Mouse (Mus musculus): ENCODE data around the gene Cnmd. TPM values are rescaled to one million over a fixed set of nuclear protein-coding genes. Genes with fewer than 3 reads are reported as not detected.

Cnmd gene
- total RNA-seq, 2 experiments from 2014 or later, result 0.73 TPM; not detected in 1

GRCm38 (mm10) chr14:79621143-79621542 lies 40.8 kb downstream of the Cnmd start:
- Histone ChIP-seq H3K4me3 (no peak overlapping the region), H3K27ac (no peak overlapping the region)
- no peak for DNase-seq
- intact Hi-C loops (cut with DNase I), result no loop called here
- no peak for TF ChIP-seq CTCF (IDR thresholded peaks at IDR 0.05)

GRCm38 (mm10) chr14:79619802-79620201 lies 42.2 kb downstream of the Cnmd start:
- no peak for DNase-seq
- Histone ChIP-seq H3K27ac (no peak overlapping the region), H3K4me3 (no peak overlapping the region)
- intact Hi-C loops (cut with DNase I), result no loop called here
- TF ChIP-seq CTCF (IDR thresholded peaks at IDR 0.05), result no peak

GRCm38 (mm10) chr14:79617121-79617828 lies 44.7 kb downstream of the Cnmd start:
- Histone ChIP-seq H3K27ac (no peak overlapping the region), H3K4me3 (no peak overlapping the region)
- no peak for DNase-seq
- intact Hi-C loops (cut with DNase I), result no loop called here
- TF ChIP-seq CTCF (IDR thresholded peaks at IDR 0.05), result peak; percentile 49

DNA sequence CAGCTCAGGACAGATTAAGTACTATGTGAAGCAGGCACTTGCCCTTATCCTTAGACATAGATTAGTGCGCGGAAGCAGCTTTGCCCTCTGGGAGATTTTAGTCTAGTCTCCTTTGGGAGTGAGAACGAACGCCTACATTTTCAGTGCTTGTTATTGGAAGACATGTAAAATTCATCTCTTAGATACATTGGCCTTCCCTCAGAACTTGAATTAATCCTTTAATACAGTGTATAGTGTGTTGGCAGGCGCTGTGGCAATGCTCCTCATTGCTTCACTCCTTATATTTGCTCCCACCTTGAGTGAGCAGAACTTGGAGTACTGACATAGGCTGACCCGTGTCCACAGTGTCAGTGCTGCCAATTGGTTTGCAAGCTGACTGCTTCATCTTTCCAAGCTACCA lies 53.7 kb downstream of the Cnmd start:
- no peak overlapping the region for H3K4me3 ChIP-seq
- intact Hi-C loops (cut with DNase I), result no loop called here
- TF ChIP-seq CTCF (IDR thresholded peaks at IDR 0.05), result no peak
- no peak for DNase-seq
- no peak overlapping the region for H3K27ac ChIP-seq

GRCm38 (mm10) chr14:79607352-79607751 lies 54.6 kb downstream of the Cnmd start:
- no peak for DNase-seq
- no peak for TF ChIP-seq CTCF (IDR thresholded peaks at IDR 0.05)
- Histone ChIP-seq H3K4me3 (no peak overlapping the region), H3K27ac (no peak overlapping the region)
- intact Hi-C loops (cut with DNase I), result no loop called here

GRCm38 (mm10) chr14:79606867-79607266 lies 55.1 kb downstream of the Cnmd start:
- TF ChIP-seq CTCF (IDR thresholded peaks at IDR 0.05), result no peak
- no peak overlapping the region for H3K4me3 ChIP-seq
- intact Hi-C loops (cut with DNase I), result no loop called here
- DNase-seq, result no peak
- no peak overlapping the region for H3K27ac ChIP-seq

- no peak overlapping the region for H3K27ac ChIP-seq
- intact Hi-C loops (cut with DNase I), result no loop called here
- no peak for DNase-seq
- no peak overlapping the region for H3K4me3 ChIP-seq
- no peak for TF ChIP-seq CTCF (IDR thresholded peaks at IDR 0.05)
These were observed 55.6 kb downstream of the Cnmd start for GRCm38 (mm10) chr14:79606392-79606791.

DNA sequence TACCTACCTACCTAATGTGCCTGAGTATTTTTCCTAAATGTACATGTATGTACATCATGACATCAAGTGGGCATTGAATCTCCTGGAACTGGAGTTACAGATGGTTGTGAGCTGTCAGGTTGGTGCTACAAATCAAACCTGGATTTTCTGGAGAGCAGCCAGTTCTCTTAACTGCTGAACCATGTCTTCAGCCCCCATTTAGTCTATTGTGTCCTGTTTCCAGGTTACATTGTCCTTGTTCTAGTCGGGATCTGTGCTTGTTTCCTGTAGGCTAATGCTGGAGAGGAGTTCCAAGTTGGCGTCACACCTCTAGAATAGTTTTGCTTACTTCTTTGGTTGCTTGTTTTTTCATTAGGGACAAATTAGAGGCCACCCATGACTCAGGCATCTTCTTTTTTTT lies 56.1 kb downstream of the Cnmd start:
- no peak for TF ChIP-seq CTCF (IDR thresholded peaks at IDR 0.05)
- no peak for DNase-seq
- Histone ChIP-seq H3K4me3 (no peak overlapping the region), H3K27ac (no peak overlapping the region; the same call in 1 of the 2 replicates)
- intact Hi-C loops (cut with DNase I), result no loop called here

- no peak for TF ChIP-seq CTCF (IDR thresholded peaks at IDR 0.05)
- Histone ChIP-seq H3K27ac (no peak overlapping the region), H3K4me3 (no peak overlapping the region)
- intact Hi-C loops (cut with DNase I), result no loop called here
- no peak for DNase-seq
These were observed 65.4 kb downstream of the Cnmd start for GRCm38 (mm10) chr14:79596602-79597001.

- DNase-seq, result no peak
- no peak overlapping the region for H3K4me3 ChIP-seq
- TF ChIP-seq CTCF (IDR thresholded peaks at IDR 0.05), result no peak
These were observed 67.9 kb downstream of the Cnmd start for GRCm38 (mm10) chr14:79594069-79594468.

DNA sequence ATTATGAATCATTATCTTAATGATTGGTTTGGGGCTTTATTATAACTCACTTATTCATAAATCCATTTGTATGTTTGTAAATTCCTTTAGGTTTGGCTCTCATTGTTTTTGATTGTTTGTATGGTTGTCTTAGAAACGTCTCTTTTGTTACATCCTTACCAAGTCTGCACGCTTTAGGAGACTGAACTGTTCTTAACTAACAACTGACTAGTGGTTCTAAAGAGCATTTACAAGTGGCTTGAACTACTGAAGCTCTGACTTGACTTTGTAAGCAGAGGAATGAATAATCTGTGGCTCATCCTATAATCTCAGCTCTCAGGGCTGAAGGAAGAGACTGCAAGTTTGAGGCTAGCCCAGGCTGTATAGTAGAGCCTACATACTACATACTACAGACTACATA lies 70.4 kb downstream of the Cnmd start:
- no peak for DNase-seq
- TF ChIP-seq CTCF (IDR thresholded peaks at IDR 0.05), result no peak
- no peak overlapping the region for H3K4me3 ChIP-seq
- intact Hi-C loops (cut with DNase I), result no loop called here
- no peak overlapping the region; the same call in 1 of the 2 replicates for H3K27ac ChIP-seq

More at GRCm38 (mm10) chr14:79594069-79594468, 67.9 kb downstream of the Cnmd start:
- H3K27ac ChIP-seq, result no peak overlapping the region
- intact Hi-C loops (cut with DNase I), result no loop called here

DNA sequence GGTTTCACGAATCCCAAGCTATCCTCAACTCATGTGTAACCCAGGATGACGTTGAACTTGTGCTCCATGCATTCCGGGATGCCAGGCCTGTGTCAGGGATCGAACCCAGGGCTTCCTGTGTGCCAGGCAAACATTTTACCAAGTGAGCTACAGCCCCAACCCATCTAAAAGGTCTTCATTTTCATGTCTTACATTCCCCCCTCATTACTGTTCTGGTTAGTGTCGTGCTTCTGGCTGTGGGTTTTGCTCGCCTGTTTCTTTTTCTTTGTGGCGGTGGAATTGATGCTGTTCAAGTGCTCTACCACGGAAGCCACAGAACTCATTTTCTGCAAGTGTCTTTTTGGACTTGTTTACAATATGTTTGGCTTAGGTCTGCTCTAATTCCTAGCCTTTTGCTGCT lies 71.1 kb downstream of the Cnmd start:
- intact Hi-C loops (cut with DNase I), result no loop called here
- no peak for DNase-seq
- no peak for TF ChIP-seq CTCF (IDR thresholded peaks at IDR 0.05)
- Histone ChIP-seq H3K27ac (peak overlapping the region; percentile 97), H3K4me3 (no peak overlapping the region)

- DNase-seq, result no peak
- intact Hi-C loops (cut with DNase I), result loop anchor here (2.0 kb wide), 1 partner anchor 109 kb away; the partner anchor contains the start of genes Elf1 and Wbp4
- peak overlapping the region; percentile 3; the same call in 1 of the 2 replicates for H3K4me3 ChIP-seq
- no peak for TF ChIP-seq CTCF (IDR thresholded peaks at IDR 0.05)
- peak overlapping the region; percentile 97 for H3K27ac ChIP-seq
These were observed 72.6 kb downstream of the Cnmd start for GRCm38 (mm10) chr14:79589401-79589800.

DNA sequence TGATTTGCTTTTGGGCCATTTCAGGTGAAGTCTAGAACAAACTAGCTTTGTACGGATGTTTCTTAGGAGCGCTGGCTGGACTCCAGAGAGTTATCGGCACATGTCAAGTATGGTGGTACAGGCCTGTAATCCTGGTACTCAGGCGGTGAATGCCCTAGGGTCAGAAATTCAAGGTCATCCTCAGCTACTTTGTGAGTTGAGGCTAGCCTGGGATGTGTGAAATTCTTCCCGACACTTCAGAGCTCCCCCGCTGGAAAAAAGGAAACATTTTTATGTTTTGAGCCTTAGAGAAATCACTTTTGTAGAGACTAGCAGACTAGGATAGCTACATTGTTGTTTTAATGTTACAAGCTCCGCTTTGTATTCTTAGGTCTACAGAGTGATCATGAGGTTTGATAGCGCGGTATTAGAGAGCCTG lies 73.4 kb downstream of the Cnmd start:
- no peak for DNase-seq
- Histone ChIP-seq H3K4me3 (peak overlapping the region; percentile 98), H3K27ac (peak overlapping the region; percentile 97)
- intact Hi-C loops (cut with DNase I), result loop anchor here (2.0 kb wide), 1 partner anchor 108 kb away; the partner anchor contains the start of genes Elf1 and Wbp4
- TF ChIP-seq CTCF (IDR thresholded peaks at IDR 0.05), result no peak

Measured in gastrocnemius, adult 2 months (tissue).